Mouse (Mus musculus) mammary gland, adult 2 months (tissue): Measurements from ENCODE around the gene Stat4. TPM values are rescaled to one million over a fixed set of nuclear protein-coding genes. Genes with fewer than 3 reads are reported as not detected.

Experiments used
- polyA plus RNA-seq: library from polyadenylated mRNA; depleted of rRNA; stranded (reverse); fragments of >200 nt; gene quantifications from 2 replicates; pipeline ENCODE4 v1.2.3, GENCODE M21; 2012; ENCODE audit warnings: low replicate concordance; rRNA removed

Gene Stat4
- 2.9 and 5.0 TPM in 2 replicates for polyA plus RNA-seq

DNA sequence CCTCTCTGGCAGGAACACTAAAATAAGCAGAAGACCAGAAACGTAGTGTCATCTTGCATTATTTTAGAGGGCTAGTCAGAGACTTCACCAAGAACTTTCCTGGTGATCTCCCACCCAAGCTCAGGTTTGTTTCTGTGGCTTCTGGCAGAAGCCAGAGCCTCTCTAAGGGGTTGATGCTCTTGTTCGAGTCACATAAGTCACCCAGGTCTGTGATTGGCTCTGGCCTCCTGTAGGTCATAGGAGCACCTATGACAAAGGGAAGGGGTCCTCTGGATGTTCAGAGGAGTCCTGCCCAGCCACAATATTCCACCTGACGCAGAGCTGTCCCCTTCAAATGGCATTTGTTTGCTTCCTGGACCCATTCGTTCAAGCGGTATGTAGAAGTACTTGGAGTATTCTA is at the start of gene Stat4:
Gene Stat4, plus strand, starts transcription at position 301 of the 400 bp plus-strand sequence.

GRCm38 (mm10) chr1:52118860-52119591 is 132.1 kb downstream of the Stat4 start, which contains the start of gene Stat1:
Gene Stat1, plus strand, starts transcription at chr1:52119440.

Other genes starting within 250 kb of the Stat4 start
- gene Myo1b, start 71.1 kb upstream of the Stat4 start, polyA plus RNA-seq, result 5.7 and 10.9 TPM in 2 replicates
- 91.8 and 138 TPM in 2 replicates for gene Stat1, start 132.3 kb downstream of the Stat4 start, polyA plus RNA-seq
- gene Gls, start 246.1 kb downstream of the Stat4 start, polyA plus RNA-seq, result 10.8 and 22.4 TPM in 2 replicates